Mouse (Mus musculus) erythroid progenitor cell, adult 5-6 weeks (primary cell): ENCODE measurements around the gene Mitf. TPM values are rescaled to one million over a fixed set of nuclear protein-coding genes. Genes with fewer than 3 reads are reported as not detected.

Experiments
- ATAC-seq: replicated peaks from 2 replicates; pipeline ENCODE4 v1.8.0; 2016; ENCODE audit warnings: moderate number of reproducible peaks, mild to moderate bottlenecking, moderate TSS enrichment, inconsistent platforms; ENCODE audit not compliant: poor library complexity, low FRiP score, severe bottlenecking
- total RNA-seq, 2 experiments: library from RNA; stranded (forward) in 1 of 2; stranded (reverse) in 1 of 2; fragments of 150-400 nt in 1 of 2; fragments of 186-747, 209-891 nt in 1 of 2; gene quantifications; 2 replicates each; pipeline versions ENCODE4 v1.2.3 to v1.2.4; 2015 to 2017; ENCODE audit warnings: low replicate concordance in 2 of 2

The Mitf gene
- total RNA-seq (2015; ENCODE audit: low replicate concordance) (4.7 TPM in 1 of 2 replicates, not detected in the other), total RNA-seq (2017; ENCODE audit: low replicate concordance) (0.77 and 3.6 TPM in 2 replicates)

- peak; percentile 82 for ATAC-seq
These were observed at the start of gene Mitf for GRCm38 (mm10) chr6:97806781-97807743. Gene Mitf (plus strand): TSS chr6:97807052.

GRCm38 (mm10) chr6:97757361-97757760 is 49.5 kb upstream of the Mitf start:
- ATAC-seq, result no peak

- no peak for ATAC-seq
These were observed 48.0 kb upstream of the Mitf start for GRCm38 (mm10) chr6:97758884-97759283.

- ATAC-seq, result no peak
These were observed 47.6 kb upstream of the Mitf start for GRCm38 (mm10) chr6:97759301-97759700.

DNA sequence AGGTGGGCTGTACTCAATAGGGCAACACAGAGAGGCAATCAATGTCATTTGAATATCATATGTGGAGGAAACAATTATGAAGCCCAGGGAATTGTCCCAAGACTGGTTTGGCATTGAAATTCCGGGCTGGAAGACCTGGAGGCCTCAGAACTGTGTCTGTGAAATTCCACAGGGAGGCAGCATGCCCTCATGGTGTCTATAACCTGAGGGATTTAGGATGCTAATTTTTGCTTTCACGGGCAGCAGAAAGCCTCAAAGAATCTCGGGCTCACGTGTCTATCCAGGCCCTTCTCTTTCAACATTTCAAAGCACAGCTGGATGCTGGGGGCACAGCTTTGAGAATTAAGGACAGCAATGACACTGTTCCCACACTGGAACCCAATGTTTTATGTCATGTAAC is 45.5 kb upstream of the Mitf start:
- no peak for ATAC-seq

DNA sequence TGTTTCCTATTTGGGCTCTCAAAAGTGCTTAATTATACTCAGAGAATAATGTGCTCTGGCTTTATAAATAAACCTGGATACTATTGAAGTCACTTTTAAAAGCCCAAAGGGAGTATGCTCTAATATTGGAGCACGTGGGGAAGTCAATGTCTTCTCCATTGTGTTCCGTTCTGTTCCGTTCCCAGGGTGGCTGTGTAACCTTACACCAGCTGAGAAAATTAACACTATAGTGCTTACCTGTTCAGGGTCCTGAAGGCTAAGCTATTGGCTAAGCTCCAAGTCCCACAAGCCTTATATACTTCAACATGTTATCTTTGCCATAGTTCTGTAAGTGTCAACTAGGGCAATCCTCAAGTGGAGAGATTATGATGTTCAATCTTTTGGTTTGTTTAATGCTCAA is 42.9 kb upstream of the Mitf start:
- ATAC-seq, result no peak

DNA sequence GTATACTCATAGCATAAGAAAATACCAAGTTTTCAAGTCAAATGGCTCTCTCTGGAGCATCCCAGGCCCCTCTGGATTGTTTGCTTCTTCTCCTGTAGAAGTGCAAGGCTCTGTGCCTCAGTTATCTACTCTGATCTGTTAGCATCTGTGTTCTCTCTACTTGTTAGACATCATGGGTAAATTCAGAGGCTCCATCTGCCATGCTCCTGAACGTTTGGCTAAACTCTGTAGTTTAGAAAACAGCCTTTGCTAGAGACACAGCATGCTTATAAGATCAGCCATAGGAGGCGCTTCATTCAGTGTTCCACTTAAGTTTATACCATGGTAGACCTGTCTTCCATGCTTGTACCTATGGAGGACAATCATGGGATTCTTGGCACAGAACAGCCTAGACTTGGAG is 39.0 kb upstream of the Mitf start:
- ATAC-seq, result no peak

DNA sequence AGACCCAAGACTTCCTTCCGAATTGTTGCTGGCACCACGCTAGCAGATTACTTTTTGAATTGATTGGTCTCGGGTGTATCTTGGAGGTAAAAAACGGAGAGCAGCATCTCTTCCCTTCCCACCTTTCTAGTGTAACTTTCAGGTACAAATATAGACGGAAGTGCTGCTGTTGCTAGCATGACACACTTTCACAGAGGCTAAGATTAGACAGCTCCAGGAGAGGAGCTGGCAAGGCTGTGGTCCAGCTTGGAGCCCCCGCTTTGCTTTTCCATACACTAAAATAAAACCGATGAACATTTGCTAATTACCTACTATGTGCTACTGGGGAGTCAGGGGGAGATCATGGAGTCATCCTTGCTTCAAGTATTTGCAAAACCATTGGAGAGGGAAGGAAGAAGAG is 37.3 kb upstream of the Mitf start:
- no peak for ATAC-seq

- ATAC-seq, result no peak
These were observed 25.5 kb upstream of the Mitf start for GRCm38 (mm10) chr6:97781316-97781715.

DNA sequence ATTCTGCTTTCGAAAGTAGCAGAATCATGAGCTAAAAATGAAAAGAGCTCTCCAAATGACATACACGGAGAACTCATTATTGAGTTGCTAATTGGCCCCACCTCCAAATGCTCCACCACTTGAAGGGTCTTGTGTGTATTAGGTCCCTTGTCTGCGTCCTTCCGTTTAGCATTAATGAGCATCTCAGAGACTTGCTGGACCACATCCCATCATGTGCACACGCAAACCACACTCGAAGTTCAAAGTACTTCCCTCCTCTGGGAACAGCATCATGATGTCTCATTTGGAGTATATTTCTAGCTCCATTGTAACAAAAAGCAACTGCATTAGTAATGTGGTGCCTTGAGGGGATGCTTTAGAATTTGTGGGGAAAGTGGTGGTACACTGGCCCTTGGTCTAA is 24.6 kb upstream of the Mitf start:
- no peak for ATAC-seq

- ATAC-seq, result no peak
These were observed 20.0 kb upstream of the Mitf start for GRCm38 (mm10) chr6:97786871-97787270.

DNA sequence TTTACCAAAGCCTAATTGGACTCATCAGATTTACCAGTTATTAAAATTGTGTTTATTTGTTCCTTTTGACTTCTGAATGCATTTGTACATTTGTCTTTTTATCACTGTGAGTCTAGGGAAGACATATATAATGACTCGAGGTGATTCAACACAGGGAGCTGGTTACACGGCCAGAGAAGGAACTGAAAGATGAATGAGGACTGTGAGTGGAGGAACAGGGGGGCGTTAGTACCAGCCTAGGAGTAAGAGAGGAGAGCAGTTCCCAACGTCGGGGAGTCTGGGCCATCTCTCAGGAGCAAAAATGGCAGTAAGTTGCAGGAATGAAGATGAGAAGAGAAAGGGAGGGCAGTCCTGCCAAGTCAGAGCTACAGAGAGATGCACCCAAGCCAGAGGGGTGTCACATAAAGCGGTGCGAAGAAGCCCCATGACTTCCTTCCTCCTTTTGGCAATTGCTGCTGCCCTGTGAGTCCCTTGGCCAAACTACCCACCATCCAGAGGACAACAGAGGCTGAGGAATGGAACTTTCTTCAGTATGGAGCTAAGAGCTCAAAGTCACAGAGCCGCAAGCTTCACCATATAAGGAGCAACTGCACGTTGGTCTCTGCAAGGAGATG is 18.4 kb upstream of the Mitf start:
- ATAC-seq, result no peak

DNA sequence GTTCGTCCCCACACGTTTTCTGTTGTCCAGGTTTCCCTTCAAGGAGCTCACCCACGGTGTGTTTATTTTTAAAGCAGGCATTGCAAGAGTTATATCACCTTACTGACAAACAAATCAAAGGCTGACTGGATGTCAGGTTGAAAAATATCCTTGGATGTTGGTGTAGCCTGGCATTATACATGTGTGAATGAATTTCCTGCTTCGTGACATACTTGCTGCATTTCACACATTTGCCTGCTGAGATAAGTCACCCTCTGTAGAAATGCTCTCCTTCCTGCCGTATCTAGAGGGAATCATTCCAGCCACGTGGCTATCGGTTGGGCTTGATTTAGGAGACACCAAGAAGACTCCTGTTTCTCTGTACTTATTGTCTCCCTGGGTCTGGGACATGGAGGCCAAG is 17.2 kb upstream of the Mitf start:
- no peak for ATAC-seq

- ATAC-seq, result no peak
These were observed 14.7 kb upstream of the Mitf start for GRCm38 (mm10) chr6:97792104-97792503.

- no peak for ATAC-seq
These were observed 11.7 kb upstream of the Mitf start for GRCm38 (mm10) chr6:97795175-97795574.

GRCm38 (mm10) chr6:97800615-97801014 is 6.2 kb upstream of the Mitf start:
- ATAC-seq, result no peak

DNA sequence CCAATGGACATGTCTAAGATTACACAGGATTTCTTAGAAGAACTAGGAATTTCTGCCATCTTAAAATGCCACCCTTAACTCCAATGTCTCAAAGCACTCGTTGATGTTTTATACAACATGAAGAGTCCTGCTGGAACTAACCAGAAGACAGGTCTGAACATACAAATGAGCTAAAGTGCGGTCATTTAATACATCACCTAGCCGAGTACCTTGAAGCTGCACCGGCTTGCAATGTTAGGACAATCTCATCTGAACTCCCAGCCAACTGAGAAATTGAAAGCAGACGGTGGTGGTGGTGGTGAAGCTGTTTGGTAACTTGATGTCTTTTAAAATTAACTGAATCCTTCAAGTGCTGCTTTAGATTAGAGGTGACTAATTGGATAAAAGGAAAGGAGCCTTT is 801 bp upstream of the Mitf start:
- no peak for ATAC-seq

DNA sequence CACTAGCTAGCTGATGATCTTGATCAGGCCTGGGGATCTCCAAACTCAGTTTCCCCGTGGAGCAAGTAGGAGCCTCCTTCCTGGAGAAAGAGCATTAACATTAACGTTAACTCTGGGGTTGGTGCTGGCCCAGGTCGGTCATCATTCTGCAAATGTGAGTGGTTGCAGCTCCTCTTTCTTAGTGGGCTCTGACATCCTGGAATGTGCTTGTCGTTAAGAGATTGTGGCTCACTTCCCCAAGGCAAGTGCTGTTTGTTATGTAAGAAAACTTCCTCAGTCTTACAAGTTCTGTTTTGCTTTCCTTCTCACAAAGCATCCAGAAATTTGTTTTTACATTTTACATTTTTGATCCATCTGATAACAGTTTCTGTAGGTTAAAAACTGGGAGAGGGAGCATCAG is 7.3 kb downstream of the Mitf start:
- no peak for ATAC-seq

GRCm38 (mm10) chr6:97815723-97816122 is 8.9 kb downstream of the Mitf start:
- ATAC-seq, result no peak

GRCm38 (mm10) chr6:97816806-97817205 is 10.0 kb downstream of the Mitf start:
- ATAC-seq, result no peak

DNA sequence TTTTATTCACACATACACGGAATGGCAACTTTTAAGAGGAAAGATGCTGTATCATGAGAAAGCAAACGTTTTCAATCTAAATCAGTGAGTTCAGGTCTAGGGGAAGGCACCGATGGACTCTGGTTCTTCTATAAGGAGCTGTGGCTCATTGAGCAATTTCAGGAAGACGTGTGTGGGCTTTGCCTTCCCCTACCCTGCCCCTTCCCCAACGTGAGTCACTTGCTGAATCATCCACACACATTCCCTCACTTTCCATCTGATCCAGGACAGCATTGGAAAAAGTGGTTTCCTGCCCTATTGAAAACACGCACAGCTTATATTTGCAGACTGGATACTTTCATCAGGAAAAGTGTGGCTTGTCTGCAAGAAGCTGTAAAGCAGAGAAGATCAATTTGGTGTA is 11.3 kb downstream of the Mitf start:
- no peak for ATAC-seq
